Mouse (Mus musculus): ENCODE measurements at regions not wholly inside any gene's neighbourhood (a gene's known extent, or its start where the extent isn't known, plus 50 kb on each side); places are given as distances from the start of the nearest gene placed in this dataset.

DNA sequence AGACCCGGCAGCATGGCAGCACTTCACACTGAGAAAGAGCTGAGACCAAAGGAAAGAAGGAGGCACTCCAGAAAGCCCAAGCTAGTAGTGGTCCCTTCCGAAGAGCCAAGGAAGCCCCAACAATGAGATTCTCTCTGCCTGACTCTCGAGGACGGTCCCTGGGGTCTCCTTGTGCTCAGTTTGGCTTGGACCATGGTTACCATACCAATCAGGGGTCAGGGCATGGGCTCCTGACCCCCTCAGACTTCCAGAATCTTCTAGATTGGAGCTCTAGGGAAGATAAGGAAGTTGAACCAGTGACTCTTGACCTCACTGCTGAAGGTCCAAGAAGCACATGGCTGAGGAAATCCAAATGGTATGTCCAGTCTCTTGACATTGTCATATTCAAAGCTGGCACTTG is 53.0 kb upstream of the Cplx2 start:
- DNase-seq (ENCODE audit: low spot score), result no peak

DNA sequence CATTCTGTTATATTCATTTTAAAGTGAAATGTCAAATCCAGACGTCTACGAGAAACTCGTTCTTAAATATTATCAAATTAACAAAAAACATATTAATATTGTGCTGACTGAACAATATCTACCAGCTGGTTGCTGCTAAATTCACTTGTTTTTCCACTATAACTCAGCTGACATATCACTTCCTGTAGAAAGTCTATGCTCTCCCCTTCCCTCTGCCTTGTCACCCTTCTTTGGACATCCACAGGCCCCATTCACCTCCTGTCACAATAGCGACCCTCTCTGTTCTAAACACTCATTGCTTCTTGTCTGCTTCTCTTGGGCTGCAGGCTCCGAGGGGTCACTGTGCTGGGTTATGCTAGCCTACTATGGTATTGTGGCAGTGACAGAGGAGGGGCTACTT is 52.5 kb upstream of the Cplx2 start:
- DNase-seq (ENCODE audit: low spot score), result no peak

DNA sequence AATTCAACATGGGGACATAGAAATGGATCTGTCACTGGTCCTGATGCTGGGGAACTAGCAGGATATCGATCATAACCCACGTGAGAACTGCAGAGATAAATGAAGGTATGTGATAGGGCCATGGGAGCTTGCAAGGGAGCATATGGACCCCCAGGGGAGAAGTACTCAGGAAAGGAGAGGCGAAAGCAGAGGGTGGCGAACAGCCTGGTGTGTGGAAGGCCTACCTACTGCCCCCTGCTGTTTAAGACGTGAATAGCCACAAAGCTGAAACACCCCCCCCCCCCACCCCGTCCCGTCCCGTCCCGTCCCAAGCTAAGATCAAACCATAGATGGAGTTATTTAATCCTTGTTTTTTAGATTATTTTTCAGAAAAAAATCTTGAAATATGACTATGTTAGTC is 50.9 kb upstream of the Cplx2 start:
- no peak for DNase-seq (ENCODE audit: low spot score)

DNA sequence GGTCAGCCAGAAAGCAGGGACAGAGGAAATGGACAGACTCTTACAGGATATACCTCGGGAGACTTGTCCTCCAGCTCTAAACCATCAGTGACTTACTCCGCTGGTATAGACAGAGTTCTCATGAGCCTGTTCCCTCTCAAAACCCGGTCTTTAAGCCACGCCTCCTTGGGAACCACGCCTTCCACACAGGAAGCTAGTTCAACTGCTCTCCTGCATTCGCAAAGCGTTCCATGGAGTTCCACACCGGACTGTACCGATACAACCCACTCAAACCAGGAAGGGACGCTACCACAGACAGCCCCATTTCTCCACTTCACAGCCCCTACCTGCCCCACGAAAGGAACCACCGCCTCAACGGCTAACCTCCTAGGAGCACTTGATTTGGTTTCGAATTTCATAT is 50.1 kb upstream of the Cplx2 start:
- DNase-seq (ENCODE audit: low spot score), result no peak

Measured in layer of hippocampus, adult 11-12 months (tissue).